Mouse (Mus musculus): ENCODE measurements around the gene Pycr1. TPM values are rescaled to one million over a fixed set of nuclear protein-coding genes. Genes with fewer than 3 reads are reported as not detected.

Gene Pycr1
- total and polyA plus RNA-seq, 2 experiments from 2014 or later: 8.6 to 10.4 TPM

GRCm38 (mm10) chr11:120660301-120661075, 16.9 kb upstream of the Pycr1 start:
- peaks cover 81% of the 10 kb centered on the region for H3K27me3 ChIP-seq (ENCODE audit: insufficient read depth, low read length)
- peak; percentile 49; the same call in 1 of the 2 replicates for ATAC-seq (ENCODE audit: low FRiP score)
- peak; percentile 39 for DNase-seq (ENCODE audit: low spot score)
- TF ChIP-seq CTCF (IDR thresholded peaks at IDR 0.05): no peak
- peak overlapping the region; percentile 33 for H3K4me3 ChIP-seq (ENCODE audit: low read depth, low read length)
- H3K9ac ChIP-seq (replicated peaks; ENCODE audit: low read length, poor library complexity, severe bottlenecking): 0 out of 2 replicates have a peak overlapping the region, but pooled peaks have one; percentile 39
- under 1% methylated on average over 45 of the region's 95 CpGs for WGBS
- H3K9me3 ChIP-seq (ENCODE audit: low read length): no peaks in the 10 kb centered on the region
- H3K4me1 ChIP-seq (ENCODE audit: insufficient read depth, low read length): no peaks in the 10 kb centered on the region
- no peak overlapping the region for H3K27ac ChIP-seq (ENCODE audit: low read depth, low read length)
- peak overlapping the region; percentile 54 for H3K4me2 ChIP-seq (ENCODE audit: low read depth, low read length, poor library complexity, severe bottlenecking)
- H3K36me3 ChIP-seq (ENCODE audit: insufficient read depth, low read length): no peaks in the 10 kb centered on the region

- Histone ChIP-seq H3K9me3 (ENCODE audit: low read length) (no peaks in the 10 kb centered on the region), H3K4me2 (ENCODE audit: low read depth, low read length, poor library complexity, severe bottlenecking) (peak overlapping the region; percentile 54), H3K4me1 (ENCODE audit: insufficient read depth, low read length) (no peaks in the 10 kb centered on the region), H3K4me3 (ENCODE audit: low read depth, low read length) (peak overlapping the region; percentile 33), H3K36me3 (ENCODE audit: insufficient read depth, low read length) (no peaks in the 10 kb centered on the region), H3K27ac (ENCODE audit: low read depth, low read length) (no peak overlapping the region), H3K9ac (replicated peaks; ENCODE audit: low read length, poor library complexity, severe bottlenecking) (no peak overlapping the region), H3K27me3 (ENCODE audit: insufficient read depth, low read length) (peaks cover 81% of the 10 kb centered on the region)
- ATAC-seq (ENCODE audit: low FRiP score) (no peak), DNase-seq (ENCODE audit: low spot score) (no peak)
- no peak for TF ChIP-seq CTCF (IDR thresholded peaks at IDR 0.05)
- WGBS: 2% methylated on average over 50 of the region's 50 CpGs
Measured at GRCm38 (mm10) chr11:120659509-120660300, 16.1 kb upstream of the Pycr1 start.

- Histone ChIP-seq H3K9me3 (ENCODE audit: low read length) (no peaks in the 10 kb centered on the region), H3K36me3 (ENCODE audit: insufficient read depth, low read length) (no peaks in the 10 kb centered on the region), H3K27me3 (ENCODE audit: insufficient read depth, low read length) (peaks cover 80% of the 10 kb centered on the region), H3K4me3 (ENCODE audit: low read depth, low read length) (peak overlapping the region; percentile 33; the same call in 1 of the 2 replicates), H3K27ac (ENCODE audit: low read depth, low read length) (no peak overlapping the region), H3K9ac (replicated peaks; ENCODE audit: low read length, poor library complexity, severe bottlenecking) (no peak overlapping the region), H3K4me2 (ENCODE audit: low read depth, low read length, poor library complexity, severe bottlenecking) (no peak overlapping the region), H3K4me1 (ENCODE audit: insufficient read depth, low read length) (no peaks in the 10 kb centered on the region)
- 3% methylated on average over 24 of the region's 24 CpGs for WGBS
- DNase-seq (ENCODE audit: low spot score) (peak; percentile 61), ATAC-seq (ENCODE audit: low FRiP score) (no peak)
- TF ChIP-seq CTCF (IDR thresholded peaks at IDR 0.05): peak; percentile 80
Measured at GRCm38 (mm10) chr11:120658876-120659410, 15.4 kb upstream of the Pycr1 start.

GRCm38 (mm10) chr11:120657301-120657700, 13.7 kb upstream of the Pycr1 start:
- H3K4me3 ChIP-seq (ENCODE audit: low read depth, low read length): no peak overlapping the region
- H3K27me3 ChIP-seq (ENCODE audit: insufficient read depth, low read length): peaks cover 64% of the 10 kb centered on the region
- no peaks in the 10 kb centered on the region for H3K4me1 ChIP-seq (ENCODE audit: insufficient read depth, low read length)
- H3K27ac ChIP-seq (ENCODE audit: low read depth, low read length): no peak overlapping the region
- ATAC-seq (ENCODE audit: low FRiP score) (no peak), DNase-seq (ENCODE audit: low spot score) (no peak)
- WGBS: 90% methylated on average over 4 of the region's 4 CpGs
- no peak for TF ChIP-seq CTCF (IDR thresholded peaks at IDR 0.05)
- H3K36me3 ChIP-seq (ENCODE audit: insufficient read depth, low read length): no peaks in the 10 kb centered on the region
- no peaks in the 10 kb centered on the region for H3K9me3 ChIP-seq (ENCODE audit: low read length)
- H3K4me2 ChIP-seq (ENCODE audit: low read depth, low read length, poor library complexity, severe bottlenecking): no peak overlapping the region
- H3K9ac ChIP-seq (replicated peaks; ENCODE audit: low read length, poor library complexity, severe bottlenecking): no peak overlapping the region

GRCm38 (mm10) chr11:120654741-120655140, 11.2 kb upstream of the Pycr1 start:
- no peaks in the 10 kb centered on the region for H3K4me1 ChIP-seq (ENCODE audit: insufficient read depth, low read length)
- H3K4me2 ChIP-seq (ENCODE audit: low read depth, low read length, poor library complexity, severe bottlenecking): no peak overlapping the region
- no peak overlapping the region for H3K4me3 ChIP-seq (ENCODE audit: low read depth, low read length)
- DNase-seq (ENCODE audit: low spot score): no peak
- no peaks in the 10 kb centered on the region for H3K36me3 ChIP-seq (ENCODE audit: insufficient read depth, low read length)
- ATAC-seq (ENCODE audit: low FRiP score): no peak
- no peaks in the 10 kb centered on the region for H3K9me3 ChIP-seq (ENCODE audit: low read length)
- H3K27me3 ChIP-seq (ENCODE audit: insufficient read depth, low read length): peaks cover 40% of the 10 kb centered on the region
- H3K27ac ChIP-seq (ENCODE audit: low read depth, low read length): no peak overlapping the region
- WGBS: 78% methylated on average over 3 of the region's 3 CpGs
- H3K9ac ChIP-seq (replicated peaks; ENCODE audit: low read length, poor library complexity, severe bottlenecking): no peak overlapping the region
- TF ChIP-seq CTCF (IDR thresholded peaks at IDR 0.05): no peak
